Comparison of ENCODE assay signal across 26 mouse cellular contexts in the genomic region with DNA sequence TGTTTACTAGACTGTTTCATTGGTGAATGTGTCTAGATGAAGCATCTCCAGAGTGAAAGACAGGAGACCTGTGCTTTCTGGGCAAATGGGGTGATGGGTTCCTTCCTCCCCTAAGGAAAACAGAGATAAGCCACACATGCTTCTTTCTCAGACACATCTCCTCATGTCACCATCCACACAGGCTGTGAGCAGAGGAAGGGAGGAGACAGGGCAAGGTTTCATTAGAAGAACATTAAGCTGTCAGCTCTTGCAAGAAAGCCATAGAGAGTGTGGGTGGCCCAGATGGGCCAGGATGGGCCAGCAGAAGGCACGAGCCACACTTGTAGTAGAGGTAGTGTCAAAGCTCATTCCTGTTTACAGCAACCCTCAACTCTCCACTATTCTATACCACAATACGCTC. TPM values are rescaled to one million over a fixed set of nuclear protein-coding genes. Genes with fewer than 3 reads are reported as not detected.
A peak's percentile ranks its signal among the peaks of the same experiment; 100 is the strongest.
DNase-seq lines count a peak whose midpoint lies in the region; ATAC-seq lines count a peak whose summit lies in the region.
"Had no signal": no experiment of that assay in that cellular context is flagged by ENCODE, and none has a peak within 500 bp of the region (broad histone marks: within the 10 kb centered on the region; RNA-seq: fewer than 3 reads in every experiment).

No protein-coding gene starts in this region.

- no peak overlapping the region for H3K9ac ChIP-seq in hindbrain, embryonic 16.5 days (ENCODE audit: low read depth, low read length)
- no peak overlapping the region for H3K9ac ChIP-seq in kidney, embryonic 15.5 days
- H3K9ac ChIP-seq in hindbrain, embryonic 12.5 days = no peak overlapping the region
- H3K9ac ChIP-seq: embryonic facial prominence, embryonic 12.5 days; embryonic facial prominence, embryonic 15.5 days; forebrain, embryonic 13.5 days; hindbrain, embryonic 14.5 days had no signal

- WGBS in hindbrain, embryonic 10.5 days = 74% methylated on average over 2 of the region's 2 CpGs
- WGBS in hindbrain, embryonic 16.5 days = 71% methylated on average over 2 of the region's 2 CpGs
- WGBS in kidney, embryonic 15.5 days = 35% methylated on average over 2 of the region's 2 CpGs
- 65% methylated on average over 2 of the region's 2 CpGs for WGBS in hindbrain, embryonic 12.5 days

- H3K4me2 ChIP-seq in hindbrain, embryonic 16.5 days (ENCODE audit: low read length) = no peak overlapping the region
- no peak overlapping the region for H3K4me2 ChIP-seq in kidney, embryonic 15.5 days
- H3K4me2 ChIP-seq in hindbrain, embryonic 12.5 days (replicated peaks) = no peak overlapping the region
- H3K4me2 ChIP-seq: embryonic facial prominence, embryonic 12.5 days; embryonic facial prominence, embryonic 15.5 days; forebrain, embryonic 13.5 days; heart, embryonic 11.5 days; hindbrain, embryonic 14.5 days had no signal

- H3K4me3 ChIP-seq in hindbrain, embryonic 10.5 days = no peak overlapping the region
- no peak overlapping the region for H3K4me3 ChIP-seq in hindbrain, embryonic 16.5 days (ENCODE audit: low read length)
- H3K4me3 ChIP-seq in kidney, embryonic 15.5 days (replicated peaks) = no peak overlapping the region
- no peak overlapping the region for H3K4me3 ChIP-seq in hindbrain, embryonic 12.5 days
- H3K4me3 ChIP-seq: embryonic facial prominence, embryonic 12.5 days; embryonic facial prominence, embryonic 15.5 days; erythroblast, embryonic 14.5 days; forebrain, embryonic 10.5 days; forebrain, embryonic 13.5 days had no signal

- no peak for DNase-seq in hindbrain, embryonic 10.5 days (ENCODE audit: low spot score)
- no peak for DNase-seq in kidney, postnatal 36 days
- peak; percentile 32 for DNase-seq in Muller cell, postnatal 12 days (ENCODE audit: inconsistent ontology term)
- DNase-seq in retina, postnatal 1 day = peak; percentile 63
- DNase-seq: adrenal gland, postnatal 10 days; adrenal gland, postnatal 36 days; cerebellum, adult 11 months; cerebellum, adult 2 months; cerebellum, adult 9-11 months; cerebellum, postnatal 25 days; gastrocnemius, postnatal 14 days; heart, adult 11 months had no signal

- ATAC-seq in hindbrain, embryonic 16.5 days = no peak
- peak; percentile 24; the same call in 1 of the 2 replicates for ATAC-seq in kidney, embryonic 15.5 days (replicated peaks; ENCODE audit: low FRiP score)
- no peak for ATAC-seq in hindbrain, embryonic 12.5 days (ENCODE audit: low FRiP score)
- ATAC-seq: forebrain, embryonic 13.5 days; forebrain, embryonic 16.5 days; Patski had no signal

- H3K27me3 ChIP-seq in hindbrain, embryonic 10.5 days (ENCODE audit: insufficient read depth, poor library complexity, severe bottlenecking) = no peaks in the 10 kb centered on the region
- H3K27me3 ChIP-seq in hindbrain, embryonic 16.5 days (replicated peaks; ENCODE audit: control insufficient read depth, insufficient read depth, low read length) = no peaks in the 10 kb centered on the region
- H3K27me3 ChIP-seq in kidney, embryonic 15.5 days = no peaks in the 10 kb centered on the region
- H3K27me3 ChIP-seq in hindbrain, embryonic 12.5 days = no peaks in the 10 kb centered on the region
- H3K27me3 ChIP-seq: embryonic facial prominence, embryonic 12.5 days; embryonic facial prominence, embryonic 15.5 days; forebrain, embryonic 13.5 days; Patski had no signal

- H3K4me1 ChIP-seq in hindbrain, embryonic 10.5 days (replicated peaks) = peaks cover 45% of the 10 kb centered on the region
- H3K4me1 ChIP-seq in hindbrain, embryonic 16.5 days (ENCODE audit: control insufficient read depth, insufficient read depth, low read depth, low read length) = peaks cover 2% of the 10 kb centered on the region; the same call in 1 of the 2 replicates
- peaks cover 16% of the 10 kb centered on the region for H3K4me1 ChIP-seq in kidney, embryonic 15.5 days
- H3K4me1 ChIP-seq in hindbrain, embryonic 12.5 days = peaks cover 6% of the 10 kb centered on the region
- H3K4me1 ChIP-seq: embryonic facial prominence, embryonic 12.5 days; embryonic facial prominence, embryonic 15.5 days had no signal

- H3K9me3 ChIP-seq in hindbrain, embryonic 10.5 days = no peaks in the 10 kb centered on the region
- H3K9me3 ChIP-seq in hindbrain, embryonic 16.5 days (ENCODE audit: control insufficient read depth, low read length) = no peaks in the 10 kb centered on the region
- no peaks in the 10 kb centered on the region for H3K9me3 ChIP-seq in kidney, embryonic 15.5 days (replicated peaks)
- no peaks in the 10 kb centered on the region for H3K9me3 ChIP-seq in hindbrain, embryonic 12.5 days (replicated peaks)
- H3K9me3 ChIP-seq: embryonic facial prominence, embryonic 12.5 days; embryonic facial prominence, embryonic 15.5 days; forebrain, embryonic 10.5 days; forebrain, embryonic 13.5 days had no signal

- H3K36me3 ChIP-seq in hindbrain, embryonic 10.5 days = no peaks in the 10 kb centered on the region
- H3K36me3 ChIP-seq in hindbrain, embryonic 16.5 days (ENCODE audit: control insufficient read depth, insufficient read depth, low read length) = no peaks in the 10 kb centered on the region
- H3K36me3 ChIP-seq in kidney, embryonic 15.5 days = no peaks in the 10 kb centered on the region
- no peaks in the 10 kb centered on the region for H3K36me3 ChIP-seq in hindbrain, embryonic 12.5 days
- H3K36me3 ChIP-seq: embryonic facial prominence, embryonic 12.5 days; embryonic facial prominence, embryonic 15.5 days; forebrain, embryonic 10.5 days had no signal

- peak overlapping the region; percentile 42; the same call in 1 of the 2 replicates for H3K27ac ChIP-seq in hindbrain, embryonic 10.5 days
- H3K27ac ChIP-seq in hindbrain, embryonic 16.5 days (ENCODE audit: low read depth, low read length) = no peak overlapping the region
- H3K27ac ChIP-seq in kidney, embryonic 15.5 days = no peak overlapping the region
- H3K27ac ChIP-seq in hindbrain, embryonic 12.5 days = no peak overlapping the region
- H3K27ac ChIP-seq: embryonic facial prominence, embryonic 12.5 days; embryonic facial prominence, embryonic 15.5 days; forebrain, embryonic 10.5 days; forebrain, embryonic 13.5 days; hindbrain, embryonic 14.5 days had no signal

RNA-seq across cellular contexts. Expression of gene Clrn1, which starts 5.0 kb away (rescaled TPM):
- 1.3 and 2.3 TPM in 2 replicates for polyA plus RNA-seq in hindbrain, embryonic 10.5 days (2016; fragmentation: Nextera tagmentation; extraction: Ambion mirVana)
- polyA plus RNA-seq in hindbrain, embryonic 16.5 days (2015; fragmentation: Nextera tagmentation; extraction: Ambion mirVana) = 2.6 and 4.0 TPM in 2 replicates
- polyA plus RNA-seq in kidney, embryonic 15.5 days (2015; fragmentation: Nextera tagmentation; extraction: Ambion mirVana) = 3.7 and 4.6 TPM in 2 replicates
- polyA plus RNA-seq in hindbrain, embryonic 12.5 days (2016; fragmentation: Nextera tagmentation; extraction: Ambion mirVana) = 2.3 and 3.5 TPM in 2 replicates
- polyA plus RNA-seq: erythroblast, embryonic 14.5 days; forebrain, embryonic 10.5 days; heart, embryonic 14.5 days; heart, postnatal 0 days; Patski had no signal

RNA-seq across cellular contexts. Expression of gene Mindy4b-ps, which starts 58.1 kb away (rescaled TPM):
- not detected in 2 replicates for polyA plus RNA-seq in hindbrain, embryonic 10.5 days (2016; fragmentation: Nextera tagmentation; extraction: Ambion mirVana)
- 0.12 and 0.21 TPM in 2 replicates for polyA plus RNA-seq in hindbrain, embryonic 16.5 days (2015; fragmentation: Nextera tagmentation; extraction: Ambion mirVana)
- polyA plus RNA-seq in kidney, embryonic 15.5 days (2015; fragmentation: Nextera tagmentation; extraction: Ambion mirVana) = not detected in 2 replicates
- not detected in 2 replicates for polyA plus RNA-seq in hindbrain, embryonic 12.5 days (2016; fragmentation: Nextera tagmentation; extraction: Ambion mirVana)
- polyA plus RNA-seq: embryonic facial prominence, embryonic 12.5 days; embryonic facial prominence, embryonic 15.5 days; erythroblast, embryonic 14.5 days; forebrain, embryonic 10.5 days; forebrain, embryonic 16.5 days; heart, embryonic 11.5 days; hindbrain, embryonic 14.5 days; Patski had no signal

Comparison
In these comparisons a context has a peak if more than half of its experiments do, and no peak if none do; other contexts are left out.
1. DNase-seq: peak in Muller cell, postnatal 12 days (single experiment) and retina, postnatal 1 day (single experiment); none in hindbrain, embryonic 10.5 days (single experiment) and kidney, postnatal 36 days (0 of 2).